Mouse (Mus musculus) cerebellum, adult (tissue): Measurements from ENCODE around the gene Ltbp1.

Experiments
- ATAC-seq: cut with Nextera tagmentation; 2 replicates; pipeline ENCODE4 v1.9.2; 2017; ENCODE audit warnings: mild to moderate bottlenecking, moderate library complexity, mixed read lengths; ENCODE audit not compliant: insufficient number of reproducible peaks, low FRiP score, low TSS enrichment

Ltbp1 gene

GRCm38 (mm10) chr17:75005281-75005684, at the start of gene Ltbp1:
Gene Ltbp1 (plus strand): TSS chr17:75005568.
- ATAC-seq, result no peak

- ATAC-seq, result no peak
Observed at GRCm38 (mm10) chr17:74959481-74960245, 45.7 kb upstream of the Ltbp1 start.

- ATAC-seq, result no peak
Observed at GRCm38 (mm10) chr17:74963222-74963621, 42.1 kb upstream of the Ltbp1 start.

- no peak for ATAC-seq
Observed at GRCm38 (mm10) chr17:74963861-74964260, 41.5 kb upstream of the Ltbp1 start.

GRCm38 (mm10) chr17:74967298-74967848, 38.0 kb upstream of the Ltbp1 start:
- no peak for ATAC-seq

- ATAC-seq, result no peak
Observed at GRCm38 (mm10) chr17:74968152-74968712, 37.1 kb upstream of the Ltbp1 start.

- no peak for ATAC-seq
Observed at GRCm38 (mm10) chr17:74968738-74969271, 36.6 kb upstream of the Ltbp1 start.

GRCm38 (mm10) chr17:74975192-74975591, 30.2 kb upstream of the Ltbp1 start:
- ATAC-seq, result no peak

GRCm38 (mm10) chr17:74976167-74976985, 29.0 kb upstream of the Ltbp1 start:
- no peak for ATAC-seq

- no peak for ATAC-seq
Observed at GRCm38 (mm10) chr17:74979767-74980166, 25.6 kb upstream of the Ltbp1 start.

GRCm38 (mm10) chr17:74981703-74982102, 23.7 kb upstream of the Ltbp1 start:
- ATAC-seq, result no peak; the same call in 1 of the 2 replicates

- ATAC-seq, result no peak
Observed at GRCm38 (mm10) chr17:74982880-74983279, 22.5 kb upstream of the Ltbp1 start.

- no peak for ATAC-seq
Observed at GRCm38 (mm10) chr17:74984071-74984470, 21.3 kb upstream of the Ltbp1 start.

- ATAC-seq, result no peak
Observed at GRCm38 (mm10) chr17:74984681-74985080, 20.7 kb upstream of the Ltbp1 start.

GRCm38 (mm10) chr17:74987067-74987466, 18.3 kb upstream of the Ltbp1 start:
- ATAC-seq, result no peak

- no peak for ATAC-seq
Observed at GRCm38 (mm10) chr17:74989691-74990090, 15.7 kb upstream of the Ltbp1 start.

GRCm38 (mm10) chr17:74990561-74990960, 14.8 kb upstream of the Ltbp1 start:
- ATAC-seq, result no peak

- ATAC-seq, result no peak
Observed at GRCm38 (mm10) chr17:74993726-74994581, 11.4 kb upstream of the Ltbp1 start.

- ATAC-seq, result no peak
Observed at GRCm38 (mm10) chr17:74994582-74994893, 10.8 kb upstream of the Ltbp1 start.

- ATAC-seq, result no peak
Observed at GRCm38 (mm10) chr17:74995266-74995665, 10.1 kb upstream of the Ltbp1 start.
